Mouse (Mus musculus) granulocyte monocyte progenitor cell, adult 5-6 weeks (primary cell): ENCODE results near the gene Pcbp2. TPM values are rescaled to one million over a fixed set of nuclear protein-coding genes. Genes with fewer than 3 reads are reported as not detected.
A peak's percentile ranks its signal among the peaks of the same experiment; 100 is the strongest.

Experiments
- ATAC-seq: replicated peaks from 2 replicates; pipeline ENCODE4 v1.8.0; 2016; ENCODE audit warnings: mild to moderate bottlenecking, moderate TSS enrichment, inconsistent platforms; ENCODE audit not compliant: poor library complexity, severe bottlenecking
- total RNA-seq, 2 experiments: library from RNA; stranded (forward) in 1 of 2; stranded (reverse) in 1 of 2; fragments of 200-712, 200-1000 nt in 1 of 2; fragments of >200 nt in 1 of 2; fragmentation: Nextera tagmentation in 1 of 2; gene quantifications; 2 replicates each; pipeline ENCODE4 v1.2.3; 2014 to 2017

Pcbp2 gene
- 731 and 799 TPM in 2 replicates for total RNA-seq (2014; fragmentation: Nextera tagmentation)
- 213 and 218 TPM in 2 replicates for total RNA-seq (2017)

- ATAC-seq, result peak; percentile 96
Measured at GRCm38 (mm10) chr15:102470183-102470604, at the start of gene Pcbp2. Gene Pcbp2 (plus strand): TSS chr15:102470539.

- ATAC-seq, result no peak
Measured at GRCm38 (mm10) chr15:102420986-102421385, 49.4 kb upstream of the Pcbp2 start.

- peak; percentile 66 for ATAC-seq
Measured at GRCm38 (mm10) chr15:102421437-102421836, 48.9 kb upstream of the Pcbp2 start.

GRCm38 (mm10) chr15:102423602-102424240, 46.6 kb upstream of the Pcbp2 start:
- no peak for ATAC-seq

GRCm38 (mm10) chr15:102424657-102425056, 45.7 kb upstream of the Pcbp2 start:
- no peak for ATAC-seq

GRCm38 (mm10) chr15:102426963-102427362, 43.4 kb upstream of the Pcbp2 start:
- ATAC-seq, result no peak

GRCm38 (mm10) chr15:102432046-102432445, 38.3 kb upstream of the Pcbp2 start:
- peak; percentile 48; the same call in 1 of the 2 replicates for ATAC-seq

- ATAC-seq, result no peak
Measured at GRCm38 (mm10) chr15:102433173-102433572, 37.2 kb upstream of the Pcbp2 start.

- ATAC-seq, result peak; percentile 68
Measured at GRCm38 (mm10) chr15:102442490-102442889, 27.8 kb upstream of the Pcbp2 start.

- ATAC-seq, result no peak
Measured at GRCm38 (mm10) chr15:102445146-102445545, 25.2 kb upstream of the Pcbp2 start, which contains the start of gene Amhr2. Gene Amhr2 (plus strand): TSS chr15:102445367.

- ATAC-seq, result no peak
Measured at GRCm38 (mm10) chr15:102446448-102446847, 23.9 kb upstream of the Pcbp2 start.

GRCm38 (mm10) chr15:102449366-102449765, 21.0 kb upstream of the Pcbp2 start:
- ATAC-seq, result no peak

GRCm38 (mm10) chr15:102450928-102451327, 19.4 kb upstream of the Pcbp2 start:
- no peak for ATAC-seq

GRCm38 (mm10) chr15:102451666-102452430, 18.5 kb upstream of the Pcbp2 start:
- ATAC-seq, result no peak

GRCm38 (mm10) chr15:102455993-102456392, 14.3 kb upstream of the Pcbp2 start:
- no peak for ATAC-seq

- peak; percentile 34; the same call in 1 of the 2 replicates for ATAC-seq
Measured at GRCm38 (mm10) chr15:102458050-102458736, 12.1 kb upstream of the Pcbp2 start.

- ATAC-seq, result peak; percentile 83
Measured at GRCm38 (mm10) chr15:102458904-102459317, 11.4 kb upstream of the Pcbp2 start, which contains the start of gene Prr13. Gene Prr13 (plus strand): TSS chr15:102459028.

- ATAC-seq, result no peak
Measured at GRCm38 (mm10) chr15:102459381-102459780, 11.0 kb upstream of the Pcbp2 start.

- peak; percentile 18; the same call in 1 of the 2 replicates for ATAC-seq
Measured at GRCm38 (mm10) chr15:102459847-102460246, 10.5 kb upstream of the Pcbp2 start.

GRCm38 (mm10) chr15:102460409-102460808, 9.9 kb upstream of the Pcbp2 start:
- ATAC-seq, result peak; percentile 12; the same call in 1 of the 2 replicates

- ATAC-seq, result peak; percentile 45
Measured at GRCm38 (mm10) chr15:102460971-102461370, 9.4 kb upstream of the Pcbp2 start.
